Mouse (Mus musculus): ENCODE results near the gene Dbp.

Dbp gene

GRCm38 (mm10) chr7:45723781-45724180 is 18.9 kb downstream of the Dbp start:
- in situ Hi-C loops (cut with MboI, MseI): loop anchor here (10.0 kb wide), 1 partner anchor 1169 kb away; the partner anchor contains the start of gene Nr1h2

GRCm38 (mm10) chr7:45725151-45725550 is 20.3 kb downstream of the Dbp start:
- in situ Hi-C loops (cut with MboI, MseI): loop anchor here (10.0 kb wide), 1 partner anchor 1170 kb away; the partner anchor contains the start of gene Nr1h2

GRCm38 (mm10) chr7:45725713-45726112 is 20.8 kb downstream of the Dbp start, which contains the start of gene Spaca4:
Gene Spaca4 (minus strand): TSS chr7:45725813.
- in situ Hi-C loops (cut with MboI, MseI): loop anchor here (10.0 kb wide), 1 partner anchor 1171 kb away; the partner anchor contains the start of gene Nr1h2

- in situ Hi-C loops (cut with MboI, MseI): loop anchor here (10.0 kb wide), 1 partner anchor 1172 kb away; the partner anchor contains the start of gene Nr1h2
Observed at GRCm38 (mm10) chr7:45726419-45726818, 21.5 kb downstream of the Dbp start.

GRCm38 (mm10) chr7:45727625-45728024 is 22.7 kb downstream of the Dbp start:
- in situ Hi-C loops (cut with MboI, MseI): loop anchor here (10.0 kb wide), 1 partner anchor 1173 kb away; the partner anchor contains the start of gene Nr1h2

- in situ Hi-C loops (cut with MboI, MseI): loop anchor here (5.0 kb wide), 3 partner anchors 76 to 296 kb away; partner anchors contain the start of genes Ccdc114 and Emp3
Observed at GRCm38 (mm10) chr7:45730727-45731431, 26.0 kb downstream of the Dbp start.

- in situ Hi-C loops (cut with MboI, MseI): loop anchor here (5.0 kb wide), 3 partner anchors 74 to 294 kb away; partner anchors contain the start of genes Ccdc114 and Emp3
Observed at GRCm38 (mm10) chr7:45733477-45733876, 28.6 kb downstream of the Dbp start.

GRCm38 (mm10) chr7:45739162-45739763 is 34.4 kb downstream of the Dbp start:
- in situ Hi-C loops (cut with MboI, MseI): no loop called here

- in situ Hi-C loops (cut with MboI, MseI): no loop called here
Observed at GRCm38 (mm10) chr7:45739820-45740219, 34.9 kb downstream of the Dbp start.

- in situ Hi-C loops (cut with MboI, MseI): no loop called here
Observed at GRCm38 (mm10) chr7:45741308-45741707, 36.4 kb downstream of the Dbp start.

- in situ Hi-C loops (cut with MboI, MseI): no loop called here
Observed at GRCm38 (mm10) chr7:45741777-45742176, 36.9 kb downstream of the Dbp start.

- in situ Hi-C loops (cut with MboI, MseI): no loop called here
Observed at GRCm38 (mm10) chr7:45742338-45742737, 37.5 kb downstream of the Dbp start.

- in situ Hi-C loops (cut with MboI, MseI): no loop called here
Observed at GRCm38 (mm10) chr7:45744387-45744786, 39.5 kb downstream of the Dbp start.

GRCm38 (mm10) chr7:45746518-45746917 is 41.6 kb downstream of the Dbp start:
- in situ Hi-C loops (cut with MboI, MseI): no loop called here

- in situ Hi-C loops (cut with MboI, MseI): no loop called here
Observed at GRCm38 (mm10) chr7:45747450-45747849, 42.6 kb downstream of the Dbp start.

GRCm38 (mm10) chr7:45748110-45748509 is 43.2 kb downstream of the Dbp start:
- in situ Hi-C loops (cut with MboI, MseI): no loop called here

GRCm38 (mm10) chr7:45749401-45749800 is 44.5 kb downstream of the Dbp start:
- in situ Hi-C loops (cut with MboI, MseI): no loop called here

GRCm38 (mm10) chr7:45750162-45750561 is 45.3 kb downstream of the Dbp start:
- in situ Hi-C loops (cut with MboI, MseI): no loop called here

GRCm38 (mm10) chr7:45755703-45756102 is 50.8 kb downstream of the Dbp start:
- in situ Hi-C loops (cut with MboI, MseI): no loop called here

GRCm38 (mm10) chr7:45759400-45759799 is 54.5 kb downstream of the Dbp start:
- in situ Hi-C loops (cut with MboI, MseI): no loop called here
